Mouse (Mus musculus): Measurements from ENCODE around the gene Gsg1l2. TPM values are rescaled to one million over a fixed set of nuclear protein-coding genes. Genes with fewer than 3 reads are reported as not detected.

Gsg1l2 gene
- total RNA-seq, 2 experiments from 2014 or later, result not detected

DNA sequence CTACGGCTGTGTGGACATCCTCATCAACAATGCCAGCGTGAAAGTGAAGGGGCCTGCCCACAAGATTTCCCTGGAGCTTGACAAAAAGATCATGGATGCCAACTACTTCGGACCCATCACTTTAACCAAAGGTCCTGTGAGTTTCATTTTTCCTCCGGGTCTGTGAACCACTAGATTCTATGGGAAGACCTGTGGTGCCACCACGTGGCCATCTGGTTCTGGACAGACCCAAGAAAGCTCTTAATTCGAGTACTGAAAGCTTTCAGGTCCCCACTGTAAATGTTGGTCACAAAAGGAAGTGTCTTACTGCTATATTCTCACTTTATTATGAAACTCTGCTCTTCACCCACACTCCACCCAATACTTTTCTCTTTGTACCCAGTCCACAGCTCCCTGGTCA is 37.1 kb downstream of the Gsg1l2 start:
- peak; percentile 14; the same call in 1 of the 2 replicates for ATAC-seq (replicated peaks; ENCODE audit: poor library complexity, severe bottlenecking)

- peak; percentile 49; the same call in 1 of the 2 replicates for ATAC-seq (replicated peaks; ENCODE audit: poor library complexity, severe bottlenecking)
Observed at GRCm38 (mm10) chr11:67819604-67820003, 45.2 kb downstream of the Gsg1l2 start.

DNA sequence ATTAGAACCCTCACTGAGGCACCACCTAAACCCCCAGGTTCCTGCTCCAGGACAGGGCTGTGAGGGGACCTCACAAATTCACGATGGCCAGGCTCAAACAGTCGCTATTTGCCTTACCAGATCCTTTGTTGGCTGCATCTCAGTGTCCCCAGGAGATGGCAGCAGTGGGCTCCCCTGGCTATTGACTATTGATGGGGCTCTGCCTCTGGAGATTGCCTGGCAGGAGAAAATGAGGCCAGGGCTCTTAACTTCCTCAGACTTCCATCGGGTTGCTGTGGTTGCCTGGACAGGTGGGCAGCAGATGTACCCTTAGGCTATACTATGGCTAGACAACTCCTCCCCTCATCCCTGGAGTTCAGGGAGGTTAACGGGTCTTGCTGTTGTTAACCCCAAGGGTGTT is 45.8 kb downstream of the Gsg1l2 start:
- peak; percentile 83 for ATAC-seq (replicated peaks; ENCODE audit: poor library complexity, severe bottlenecking)

GRCm38 (mm10) chr11:67821560-67821959 is 47.2 kb downstream of the Gsg1l2 start:
- no peak for ATAC-seq (replicated peaks; ENCODE audit: poor library complexity, severe bottlenecking)

GRCm38 (mm10) chr11:67828360-67829059 is 54.1 kb downstream of the Gsg1l2 start:
- ATAC-seq (replicated peaks; ENCODE audit: poor library complexity, severe bottlenecking), result no peak

DNA sequence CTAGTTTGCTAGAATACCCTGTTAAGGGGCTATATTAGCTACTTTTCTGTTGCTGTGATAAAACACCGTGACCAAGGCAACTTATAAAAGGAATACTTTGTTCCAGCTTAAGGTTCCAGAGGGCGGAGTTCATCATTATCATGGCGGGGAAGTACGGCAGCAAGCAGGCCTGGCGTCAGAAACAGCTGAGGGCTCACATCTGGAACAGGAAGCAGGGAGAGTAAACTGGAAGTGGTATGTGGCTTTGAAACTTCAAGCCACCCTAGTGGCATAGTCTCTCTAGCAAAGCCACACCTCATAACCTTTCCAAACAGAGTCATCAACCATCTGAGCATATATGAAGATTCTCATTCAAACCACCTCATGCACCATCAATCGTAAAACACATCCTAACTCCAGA is 55.1 kb downstream of the Gsg1l2 start:
- ATAC-seq (replicated peaks; ENCODE audit: poor library complexity, severe bottlenecking), result peak; percentile 71

DNA sequence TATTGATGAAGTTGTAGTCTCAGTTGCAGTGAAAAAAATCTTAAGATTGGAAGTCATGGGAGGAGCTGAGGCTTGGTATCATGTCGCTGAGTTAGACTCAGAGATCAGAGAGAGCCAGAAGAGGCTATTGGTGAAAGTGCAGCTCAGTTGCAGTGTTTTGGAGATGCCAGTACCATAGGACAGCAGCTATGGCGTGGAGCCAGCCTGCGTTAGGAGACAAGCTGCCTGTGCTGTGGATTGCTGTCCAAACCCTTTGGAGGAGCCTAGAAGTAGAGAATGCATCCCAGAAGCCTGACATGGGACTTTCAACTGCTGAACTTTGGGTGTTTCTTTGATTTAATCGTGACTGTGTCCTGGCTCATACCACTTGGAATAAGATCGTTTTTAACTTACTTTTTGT is 57.4 kb downstream of the Gsg1l2 start:
- no peak for ATAC-seq (replicated peaks; ENCODE audit: poor library complexity, severe bottlenecking)

DNA sequence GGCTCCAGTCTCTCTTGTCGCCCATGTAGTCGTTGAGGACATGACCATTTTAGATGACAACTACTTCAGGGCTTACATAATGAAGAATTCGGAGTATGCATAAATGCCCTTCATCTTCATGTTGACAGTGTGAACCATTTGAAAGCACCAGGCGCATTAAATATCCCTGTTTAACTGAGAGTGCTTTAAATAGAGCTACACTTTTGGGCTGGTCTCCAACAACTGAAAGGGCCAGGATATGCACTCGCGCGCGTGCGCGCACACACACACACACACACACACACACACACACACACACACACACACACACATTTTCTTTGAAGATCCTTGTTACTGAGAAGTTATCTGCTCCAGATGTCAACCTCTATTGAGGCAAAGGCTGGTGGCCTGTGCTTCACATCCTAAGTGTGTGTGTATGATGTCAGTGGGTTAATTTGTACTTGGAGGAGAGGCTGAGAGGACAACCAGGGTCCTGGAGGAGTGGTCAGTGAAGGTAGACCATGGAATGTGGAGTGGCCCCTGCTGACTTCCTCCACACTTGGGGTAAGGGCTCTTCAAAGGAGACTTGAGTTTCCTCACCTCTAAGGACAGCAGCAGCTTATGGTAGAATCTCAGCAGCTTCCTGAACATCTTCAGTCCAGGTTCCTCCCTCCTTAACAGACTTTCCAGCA is 61.1 kb downstream of the Gsg1l2 start:
- ATAC-seq (replicated peaks; ENCODE audit: poor library complexity, severe bottlenecking), result no peak

Other genes starting within 250 kb of the Gsg1l2 start
- gene Rcvrn, start 79.3 kb upstream of the Gsg1l2 start, total RNA-seq (2014; fragmentation: Nextera tagmentation), result not detected in 2 replicates
- gene Rcvrn, start 79.3 kb upstream of the Gsg1l2 start, total RNA-seq (2017), result 0.26 TPM in 1 of 2 replicates, not detected in the other
- gene Glp2r, start 3.5 kb upstream of the Gsg1l2 start, total RNA-seq (2014; fragmentation: Nextera tagmentation), result not detected in 2 replicates
- gene Glp2r, start 3.5 kb upstream of the Gsg1l2 start, total RNA-seq (2017), result not detected in 2 replicates
- 1.7 and 4.7 TPM in 2 replicates for gene Dhrs7c, start 23.6 kb downstream of the Gsg1l2 start, total RNA-seq (2014; fragmentation: Nextera tagmentation)
- gene Dhrs7c, start 23.6 kb downstream of the Gsg1l2 start, total RNA-seq (2017), result not detected in 2 replicates
- gene Usp43, start 147.5 kb downstream of the Gsg1l2 start, total RNA-seq (2014; fragmentation: Nextera tagmentation), result not detected in 2 replicates
- not detected in 2 replicates for gene Usp43, start 147.5 kb downstream of the Gsg1l2 start, total RNA-seq (2017)
- not detected in 2 replicates for gene Cfap52, start 191.0 kb downstream of the Gsg1l2 start, total RNA-seq (2014; fragmentation: Nextera tagmentation)
- not detected in 2 replicates for gene Cfap52, start 191.0 kb downstream of the Gsg1l2 start, total RNA-seq (2017)
- gene Stx8, start 191.6 kb downstream of the Gsg1l2 start, total RNA-seq (2014; fragmentation: Nextera tagmentation), result 28.4 and 51.5 TPM in 2 replicates
- gene Stx8, start 191.6 kb downstream of the Gsg1l2 start, total RNA-seq (2017), result 25.2 and 28.6 TPM in 2 replicates